In the genomic region with DNA sequence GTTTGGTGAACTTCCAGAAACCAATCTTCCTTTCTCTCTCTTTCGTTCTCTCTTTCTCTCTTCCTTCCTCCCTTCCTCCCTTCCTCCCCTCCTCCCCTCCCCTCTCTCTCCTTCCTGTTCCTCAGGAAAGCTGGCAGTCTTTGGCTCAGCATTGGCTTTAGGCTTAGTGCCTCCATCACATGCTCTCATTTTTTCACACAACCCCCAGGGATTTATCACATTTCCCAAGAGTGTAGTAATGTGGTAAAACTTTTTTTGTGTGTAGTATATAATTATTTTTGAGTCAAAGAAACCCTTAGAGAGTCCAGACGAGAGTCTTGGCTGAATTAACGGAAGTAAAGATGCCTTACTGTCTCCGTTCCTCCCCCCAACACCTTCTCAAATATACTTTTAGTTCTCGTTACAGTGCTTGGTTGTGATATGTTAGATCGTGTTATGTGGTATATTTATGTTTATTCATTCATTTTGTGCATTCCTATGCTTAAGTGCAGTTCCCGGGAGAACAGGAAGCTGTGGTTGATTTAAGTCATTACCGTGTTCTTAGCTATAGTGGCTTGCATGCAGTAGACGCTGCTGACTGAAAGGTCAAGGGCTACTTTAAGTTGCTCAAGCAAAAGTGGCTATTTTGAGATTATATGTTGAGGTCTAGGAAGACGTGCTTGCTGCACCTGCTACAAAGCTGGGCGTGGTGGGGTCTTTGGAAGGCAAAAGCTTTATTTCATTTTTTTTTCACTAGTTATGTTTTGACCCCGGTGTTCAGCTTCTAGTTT, we compare ENCODE assay signal across 26 mouse cellular contexts.
DNase-seq lines count a peak whose midpoint lies in the region; ATAC-seq and TF ChIP-seq lines count a peak whose summit lies in the region.
"Had no signal": no experiment of that assay in that cellular context is flagged by ENCODE, and none has a peak within 500 bp of the region (broad histone marks: within the 10 kb centered on the region; RNA-seq: fewer than 3 reads in every experiment).

No protein-coding gene starts in this region.

- H3K27ac ChIP-seq in forebrain, embryonic 14.5 days (ENCODE audit: low read depth, low read length): no peak overlapping the region
- H3K27ac ChIP-seq in forebrain, embryonic 11.5 days (ENCODE audit: low read depth, low read length): no peak overlapping the region
- no peak overlapping the region for H3K27ac ChIP-seq in lung, postnatal 0 days (ENCODE audit: low read length)
- H3K27ac ChIP-seq: embryonic facial prominence, embryonic 10.5 days; embryonic facial prominence, embryonic 13.5 days; forebrain, embryonic 15.5 days; hindbrain, embryonic 10.5 days; hindbrain, embryonic 13.5 days; hindbrain, postnatal 0 days had no signal

- H3K4me3 ChIP-seq in forebrain, embryonic 14.5 days (ENCODE audit: low read depth, low read length): no peak overlapping the region
- H3K4me3 ChIP-seq in forebrain, embryonic 11.5 days (ENCODE audit: low read depth, low read length): no peak overlapping the region
- no peak overlapping the region for H3K4me3 ChIP-seq in lung, postnatal 0 days (ENCODE audit: low read depth, low read length)
- H3K4me3 ChIP-seq: embryonic facial prominence, embryonic 10.5 days; embryonic facial prominence, embryonic 13.5 days; erythroblast, embryonic 14.5 days; forebrain, embryonic 15.5 days; hindbrain, embryonic 10.5 days; hindbrain, embryonic 13.5 days had no signal

- no peaks in the 10 kb centered on the region for H3K27me3 ChIP-seq in forebrain, embryonic 14.5 days (replicated peaks; ENCODE audit: control insufficient read depth, insufficient read depth, low read length)
- H3K27me3 ChIP-seq in forebrain, embryonic 11.5 days (ENCODE audit: control insufficient read depth, insufficient read depth, low read length): no peaks in the 10 kb centered on the region
- no peaks in the 10 kb centered on the region for H3K27me3 ChIP-seq in lung, postnatal 0 days (replicated peaks; ENCODE audit: insufficient read depth, low read length)
- H3K27me3 ChIP-seq: embryonic facial prominence, embryonic 13.5 days; forebrain, embryonic 15.5 days; hindbrain, embryonic 13.5 days; Patski had no signal

- WGBS in forebrain, embryonic 14.5 days: 88% methylated on average over 12 of the region's 12 CpGs
- 87% methylated on average over 12 of the region's 12 CpGs for WGBS in forebrain, embryonic 11.5 days
- 46% methylated on average over 12 of the region's 12 CpGs for WGBS in lung, postnatal 0 days

- ATAC-seq in forebrain, embryonic 14.5 days: no peak
- ATAC-seq in forebrain, embryonic 11.5 days (replicated peaks; ENCODE audit: low FRiP score): no peak
- ATAC-seq in lung, postnatal 0 days: peak; percentile 63
- ATAC-seq: forebrain, embryonic 15.5 days; hindbrain, postnatal 0 days; inflammation-experienced regulatory T-cells, adult 6 months; Patski had no signal

- H3K9ac ChIP-seq in forebrain, embryonic 14.5 days (ENCODE audit: low read length): no peak overlapping the region
- no peak overlapping the region for H3K9ac ChIP-seq in forebrain, embryonic 11.5 days (ENCODE audit: low read length)
- H3K9ac ChIP-seq in lung, postnatal 0 days (replicated peaks; ENCODE audit: low read depth): no peak overlapping the region
- H3K9ac ChIP-seq: embryonic facial prominence, embryonic 13.5 days; forebrain, embryonic 15.5 days; hindbrain, embryonic 13.5 days had no signal

- peak; percentile 44; the same call in 1 of the 2 replicates for TF ChIP-seq EP300 in lung, postnatal 0 days (IDR thresholded peaks at IDR 0.05)

- H3K4me2 ChIP-seq in forebrain, embryonic 14.5 days (ENCODE audit: low read length): no peak overlapping the region
- no peak overlapping the region for H3K4me2 ChIP-seq in forebrain, embryonic 11.5 days (ENCODE audit: low read depth, low read length, severe bottlenecking)
- H3K4me2 ChIP-seq in lung, postnatal 0 days (replicated peaks; ENCODE audit: low read depth, low read length): no peak overlapping the region
- H3K4me2 ChIP-seq: embryonic facial prominence, embryonic 13.5 days; forebrain, embryonic 15.5 days; heart, embryonic 11.5 days; hindbrain, embryonic 13.5 days had no signal

- DNase-seq in forebrain, embryonic 14.5 days (ENCODE audit: low spot score): peak; percentile 42
- no peak for DNase-seq in forebrain, embryonic 11.5 days (ENCODE audit: low spot score)
- DNase-seq in lung, postnatal 0 days (ENCODE audit: low spot score): peak; percentile 67
- DNase-seq in lung, postnatal 14 days: no peak
- peak; percentile 58 for DNase-seq in brain, adult 2 months (ENCODE audit: low read depth, low spot score)
- DNase-seq in lung, postnatal 36 days: peak; percentile 59
- DNase-seq in Muller cell, postnatal 12 days (ENCODE audit: inconsistent ontology term): no peak
- DNase-seq: adrenal gland, postnatal 10 days; adrenal gland, postnatal 36 days; cerebellum, adult 11-12 months; cerebellum, adult 8-10 months; cerebellum, postnatal 10 days; cerebellum, postnatal 36 days; embryo, embryonic 11 days; gastrocnemius, postnatal 10 days; gastrocnemius, postnatal 36 days had no signal

- H3K9me3 ChIP-seq in forebrain, embryonic 14.5 days (replicated peaks; ENCODE audit: control insufficient read depth, low read length): no peaks in the 10 kb centered on the region
- H3K9me3 ChIP-seq in forebrain, embryonic 11.5 days (ENCODE audit: control insufficient read depth, low read length): no peaks in the 10 kb centered on the region
- H3K9me3 ChIP-seq in lung, postnatal 0 days (ENCODE audit: low read length): no peaks in the 10 kb centered on the region
- H3K9me3 ChIP-seq: embryonic facial prominence, embryonic 10.5 days; embryonic facial prominence, embryonic 13.5 days; forebrain, embryonic 15.5 days; hindbrain, embryonic 10.5 days; hindbrain, embryonic 13.5 days had no signal

- TF ChIP-seq CTCF in lung, postnatal 0 days (IDR thresholded peaks at IDR 0.05): no peak

- no peaks in the 10 kb centered on the region for H3K36me3 ChIP-seq in forebrain, embryonic 14.5 days (ENCODE audit: control insufficient read depth, insufficient read depth, low read length)
- no peaks in the 10 kb centered on the region for H3K36me3 ChIP-seq in forebrain, embryonic 11.5 days (ENCODE audit: control insufficient read depth, insufficient read depth, low read length)
- H3K36me3 ChIP-seq in lung, postnatal 0 days (ENCODE audit: insufficient read depth, low read length): no peaks in the 10 kb centered on the region
- H3K36me3 ChIP-seq: embryonic facial prominence, embryonic 10.5 days; embryonic facial prominence, embryonic 13.5 days; forebrain, embryonic 15.5 days; hindbrain, embryonic 10.5 days; hindbrain, embryonic 13.5 days had no signal

- H3K4me1 ChIP-seq in forebrain, embryonic 14.5 days (ENCODE audit: control insufficient read depth, insufficient read depth, low read length): no peaks in the 10 kb centered on the region
- H3K4me1 ChIP-seq in forebrain, embryonic 11.5 days (replicated peaks; ENCODE audit: control insufficient read depth, insufficient read depth, low read length): no peaks in the 10 kb centered on the region
- H3K4me1 ChIP-seq in lung, postnatal 0 days (ENCODE audit: insufficient read depth, low read depth, low read length): no peaks in the 10 kb centered on the region
- H3K4me1 ChIP-seq: hindbrain, embryonic 10.5 days had no signal

Comparison
In these comparisons a context has a peak if more than half of its experiments do, and no peak if none do; other contexts are left out.
1. DNase-seq: peak in forebrain, embryonic 14.5 days (single experiment), lung, postnatal 0 days (single experiment), brain, adult 2 months (single experiment) and lung, postnatal 36 days (single experiment); none in forebrain, embryonic 11.5 days (single experiment), lung, postnatal 14 days (single experiment) and Muller cell, postnatal 12 days (single experiment).